Mouse (Mus musculus): ENCODE data around the gene Mybbp1a.
"Not testable (repeated sequence)": the region's sequence is repeated elsewhere in the genome, so short reads cannot be mapped to it uniquely, and the experiment has no call there.

Mybbp1a gene

DNA sequence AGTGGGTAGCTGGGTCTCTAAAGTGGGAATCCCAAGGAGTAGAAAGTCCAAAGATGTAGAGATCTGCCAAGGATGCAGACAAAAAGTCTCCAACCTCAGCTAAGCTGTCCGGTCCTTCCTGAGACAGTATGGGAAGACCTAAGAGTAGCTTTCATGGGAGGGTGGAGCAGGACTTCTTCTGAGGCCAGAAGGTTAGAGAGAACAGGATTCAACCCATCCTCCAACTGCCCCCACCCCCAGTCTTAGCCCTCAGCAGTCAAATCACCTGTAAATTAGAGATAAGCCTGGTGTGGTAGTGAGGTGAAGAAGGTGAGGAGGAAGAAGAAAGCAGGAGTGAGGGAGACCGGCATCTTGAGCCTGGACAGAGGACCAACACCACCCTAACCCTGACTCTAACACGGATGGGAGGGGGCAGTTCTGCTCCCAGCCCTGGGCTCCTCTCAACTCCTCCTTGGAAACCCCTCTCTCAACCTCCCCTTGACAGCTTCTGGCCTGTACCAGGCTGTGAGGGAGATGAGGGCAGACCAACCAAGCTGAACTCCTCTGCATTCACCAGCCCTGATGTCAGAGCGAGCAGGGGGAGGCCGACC is 27.5 kb upstream of the Mybbp1a start:
- DNase-seq (ENCODE audit: low spot score), result no peak

GRCm38 (mm10) chr11:72415155-72415554 is 26.0 kb upstream of the Mybbp1a start:
- no peak for DNase-seq (ENCODE audit: low spot score)

GRCm38 (mm10) chr11:72416666-72417065 is 24.5 kb upstream of the Mybbp1a start:
- no peak for DNase-seq (ENCODE audit: low spot score)

GRCm38 (mm10) chr11:72417376-72417775 is 23.8 kb upstream of the Mybbp1a start:
- DNase-seq (ENCODE audit: low spot score), result no peak

DNA sequence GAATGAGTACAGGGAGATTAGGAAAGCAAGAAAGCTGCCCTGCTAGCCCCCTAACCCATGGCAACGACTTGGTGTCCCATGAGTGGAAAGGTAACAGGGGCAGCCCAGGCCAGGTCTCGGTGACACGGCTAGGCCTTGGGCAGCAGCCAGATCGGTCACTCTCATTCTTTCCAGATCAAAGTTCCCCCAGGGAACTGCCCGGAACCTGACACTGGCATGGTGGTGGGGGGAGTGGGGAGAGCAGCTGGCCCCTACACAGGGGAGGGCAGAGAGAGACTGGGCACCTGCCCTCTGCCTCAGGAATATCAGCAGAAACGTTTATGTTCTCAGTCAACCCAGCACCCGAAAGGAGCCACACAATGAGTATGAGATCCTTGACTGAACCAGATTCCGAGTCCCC is 22.9 kb upstream of the Mybbp1a start:
- DNase-seq (ENCODE audit: low spot score), result no peak

DNA sequence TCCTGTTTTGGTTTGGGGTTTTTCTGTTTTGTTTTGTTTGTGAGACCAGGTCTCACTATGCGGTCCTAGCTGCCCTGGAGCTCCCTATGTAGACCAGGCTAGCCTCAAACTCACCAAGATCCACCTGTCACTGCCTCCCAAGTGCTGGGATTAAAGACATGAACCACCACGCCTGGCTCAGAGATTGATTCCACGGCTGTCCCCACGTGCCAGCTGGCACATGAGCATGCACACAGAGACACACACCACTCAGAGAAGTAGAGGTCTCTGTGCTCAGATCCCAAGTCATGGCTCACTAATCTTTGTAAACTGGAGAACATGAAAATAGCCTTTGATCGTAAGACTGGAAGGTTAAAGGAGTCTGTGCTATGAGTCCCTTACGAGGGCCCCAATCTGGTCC is 22.1 kb upstream of the Mybbp1a start:
- DNase-seq (ENCODE audit: low spot score), result no peak

DNA sequence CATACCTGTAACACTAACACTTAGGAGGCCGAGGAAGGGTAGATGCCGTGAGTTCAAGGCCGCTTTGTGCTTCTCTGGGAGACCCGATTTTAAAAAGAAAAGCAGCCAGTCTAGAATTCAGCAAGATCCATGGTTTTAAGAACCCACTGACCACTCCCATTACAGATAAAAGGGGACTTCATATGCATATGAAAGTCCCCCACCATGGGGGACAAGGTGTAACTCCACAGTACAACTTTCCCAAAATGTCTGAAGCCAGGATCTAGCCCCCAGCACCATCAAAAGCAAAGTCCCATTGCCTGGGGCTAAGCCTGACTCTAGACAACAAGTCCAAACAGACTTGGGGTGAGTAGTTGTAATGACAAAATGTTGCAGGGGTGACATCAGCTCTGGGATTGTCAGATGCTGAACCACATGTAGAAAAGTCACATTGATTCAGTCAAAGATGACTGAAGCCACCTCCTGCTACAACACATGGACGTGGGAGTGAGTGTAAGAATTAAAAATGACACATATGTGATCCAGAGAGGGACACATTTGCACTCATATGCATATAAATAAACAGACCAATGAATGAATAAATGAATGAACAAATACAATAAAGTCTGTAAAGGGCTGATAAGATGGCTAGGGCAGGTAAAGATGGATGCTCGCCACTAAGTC is 20.6 kb upstream of the Mybbp1a start:
- DNase-seq (ENCODE audit: low spot score), result peak; percentile 55

- no peak for DNase-seq (ENCODE audit: low spot score)
Observed at GRCm38 (mm10) chr11:72421518-72422278, 19.5 kb upstream of the Mybbp1a start.

DNA sequence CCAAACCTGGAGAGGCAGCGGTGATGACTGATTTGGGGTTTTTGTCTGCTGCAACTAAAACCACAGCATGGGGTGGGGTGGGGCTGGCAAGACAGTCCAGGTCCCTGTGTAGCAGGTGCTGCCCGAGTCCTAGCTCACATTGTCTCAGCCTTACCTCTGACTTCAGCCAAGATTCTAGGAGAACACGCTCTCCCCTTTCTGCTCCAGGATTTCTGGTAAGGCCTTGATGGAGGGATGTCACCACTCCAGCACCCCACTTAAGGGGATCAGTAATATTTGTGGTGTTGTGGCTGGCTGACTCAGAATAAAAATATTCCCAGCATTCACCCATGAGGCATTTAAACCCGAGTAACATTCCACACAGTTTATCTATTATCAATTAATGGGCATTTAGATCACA is 17.5 kb upstream of the Mybbp1a start:
- no peak for DNase-seq (ENCODE audit: low spot score)

DNA sequence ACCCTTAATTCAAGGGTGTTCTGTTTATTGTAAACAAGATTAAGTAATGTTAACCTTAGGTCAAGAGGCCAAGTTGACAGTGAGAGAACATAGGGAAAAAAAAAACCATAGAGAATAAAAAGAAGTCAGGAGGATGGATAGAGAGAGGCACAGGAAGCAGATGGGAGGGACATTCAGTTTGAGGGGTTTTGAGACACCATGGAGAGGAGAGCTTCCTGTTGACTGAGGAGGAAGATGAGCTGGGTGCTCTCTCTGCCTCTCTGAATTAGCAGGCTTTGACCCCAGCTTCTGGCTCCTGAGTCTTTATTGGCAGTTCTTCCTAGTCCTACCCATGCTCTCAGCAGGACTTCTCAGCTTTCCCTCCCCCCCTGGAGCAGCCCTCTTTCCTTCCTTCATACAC is 16.0 kb upstream of the Mybbp1a start:
- no peak for DNase-seq (ENCODE audit: low spot score)

- DNase-seq (ENCODE audit: low spot score), result no peak
Observed at GRCm38 (mm10) chr11:72426884-72427283, 14.3 kb upstream of the Mybbp1a start.

- peak; percentile 74 for DNase-seq (ENCODE audit: low spot score)
Observed at GRCm38 (mm10) chr11:72428694-72429093, 12.5 kb upstream of the Mybbp1a start.

GRCm38 (mm10) chr11:72429288-72429690 is 11.9 kb upstream of the Mybbp1a start:
- DNase-seq (ENCODE audit: low spot score), result peak; percentile 87

- not testable (repeated sequence) for DNase-seq (ENCODE audit: low spot score)
Observed at GRCm38 (mm10) chr11:72430311-72431068, 10.7 kb upstream of the Mybbp1a start.

- no peak for DNase-seq (ENCODE audit: low spot score)
Observed at GRCm38 (mm10) chr11:72434963-72435693, 6.0 kb upstream of the Mybbp1a start, which contains the start of gene Ggt6. TSS of gene Ggt6 (plus strand) at chr11:72435526.

GRCm38 (mm10) chr11:72435694-72436045 is 5.5 kb upstream of the Mybbp1a start:
- DNase-seq (ENCODE audit: low spot score), result no peak

- DNase-seq (ENCODE audit: low spot score), result no peak
Observed at GRCm38 (mm10) chr11:72436271-72436670, 4.9 kb upstream of the Mybbp1a start.

- DNase-seq (ENCODE audit: low spot score), result no peak
Observed at GRCm38 (mm10) chr11:72436756-72437650, 4.2 kb upstream of the Mybbp1a start.

GRCm38 (mm10) chr11:72438411-72438810 is 2.7 kb upstream of the Mybbp1a start:
- no peak for DNase-seq (ENCODE audit: low spot score)

- not testable (repeated sequence) for DNase-seq (ENCODE audit: low spot score)
Observed at GRCm38 (mm10) chr11:72440597-72440964, 574 bp upstream of the Mybbp1a start.
